Mouse (Mus musculus): ENCODE measurements around the gene 4921511C20Rik. TPM values are rescaled to one million over a fixed set of nuclear protein-coding genes. Genes with fewer than 3 reads are reported as not detected.

Gene 4921511C20Rik
- not detected in 2 replicates for total RNA-seq (2023)

GRCm38 (mm10) chrX:127393993-127394392, at the start of gene 4921511C20Rik:
Gene 4921511C20Rik (plus strand): TSS chrX:127394293.

Data from neutrophil, adult 65 days (primary cell).